Mouse (Mus musculus) liver, adult 2 months (tissue): Measurements from ENCODE around the gene As3mt.

Experiments
- CTCF ChIP-seq: fragments of 200-500 bp; IDR thresholded peaks from 2 replicates; pipeline ENCODE4 v1.5.1; 2011; ENCODE audit warnings: low read depth, low read length, control low read depth
- POLR2A ChIP-seq: fragments of 200-500 bp; IDR thresholded peaks from 2 replicates; pipeline ENCODE4 v1.6.1; 2011; ENCODE audit warnings: low read length, control low read depth; ENCODE audit not compliant: insufficient read depth; ENCODE audit errors: extremely low read depth

GRCm38 (mm10) chr19:46756221-46756620, 49.0 kb downstream of the As3mt start:
- TF ChIP-seq POLR2A = no peak
- TF ChIP-seq CTCF = no peak
